Mouse (Mus musculus) v-Abl transformed pro-B cells (cell line): ENCODE measurements at regions not wholly inside any gene's neighbourhood (a gene's known extent, or its start where the extent isn't known, plus 50 kb on each side); places are given as distances from the start of the nearest gene placed in this dataset.

Experiments
- in situ Hi-C, 2 experiments: fragments of 400-800 bp; cut with MboI; formaldehyde crosslinking; loops; one replicate each; pipeline ENCODE4 v1.15.1; 2025; ENCODE audit not compliant: unreplicated experiment in 2 of 2

DNA sequence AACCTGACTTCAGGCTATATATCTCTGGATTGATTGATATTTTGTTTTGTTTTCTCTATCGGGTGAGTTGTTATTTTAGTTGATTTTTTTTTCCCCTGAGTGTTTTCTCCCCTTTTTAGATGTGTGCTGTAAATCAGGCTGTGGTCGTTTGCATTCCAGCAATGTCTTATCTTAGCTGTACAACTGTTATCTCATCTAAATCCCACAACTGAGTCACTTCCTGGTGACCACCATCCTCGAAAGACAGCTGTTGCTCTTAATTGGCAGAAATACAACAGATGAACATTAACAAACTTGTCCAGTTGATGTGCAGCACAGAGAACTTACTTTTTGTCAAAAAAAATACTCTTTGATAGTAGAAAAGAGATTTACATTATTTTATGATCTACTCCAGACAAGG is 285.0 kb upstream of the Atp2b1 start:
- in situ Hi-C loops, result no loop called here

DNA sequence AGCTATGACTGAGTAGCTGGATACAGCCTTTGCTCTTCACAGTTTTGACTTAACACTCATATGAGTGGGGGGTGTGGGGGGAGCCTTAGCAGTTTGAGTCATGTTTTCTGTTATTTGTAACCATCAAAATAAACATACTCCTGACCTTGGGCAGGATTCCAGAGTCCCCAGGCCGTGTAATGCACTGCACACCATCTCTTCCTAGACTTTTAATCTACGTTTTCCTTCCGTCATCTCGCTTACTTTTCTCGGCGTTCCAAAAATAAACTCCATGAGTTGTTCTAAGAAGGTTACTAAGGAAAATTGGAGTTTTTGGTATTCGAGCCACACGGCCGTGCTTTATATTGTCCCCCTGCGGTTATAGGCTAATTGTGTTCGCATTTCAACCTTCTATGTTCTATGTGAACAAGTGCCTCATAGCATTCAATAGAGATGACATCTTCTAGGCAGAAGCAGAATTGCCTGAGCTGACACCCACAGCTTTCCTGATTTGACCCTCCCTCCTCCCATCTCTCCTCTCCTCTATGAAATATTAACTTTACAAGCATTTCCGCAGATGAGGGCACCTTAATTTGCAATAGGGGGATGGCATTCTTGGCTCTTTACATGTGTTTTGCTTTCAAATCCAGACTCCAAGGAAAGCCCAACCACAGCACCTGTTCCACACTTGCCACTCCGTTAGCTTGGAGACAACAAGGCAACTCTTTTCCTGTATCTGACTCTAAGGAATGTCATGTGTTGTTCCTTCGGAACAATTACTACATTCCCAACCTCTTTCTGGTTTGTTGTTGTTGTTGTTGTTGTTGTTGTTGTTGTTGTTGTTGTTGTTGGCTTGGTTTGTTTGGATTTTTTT is 276.2 kb upstream of the Atp2b1 start:
- in situ Hi-C loops, result no loop called here

DNA sequence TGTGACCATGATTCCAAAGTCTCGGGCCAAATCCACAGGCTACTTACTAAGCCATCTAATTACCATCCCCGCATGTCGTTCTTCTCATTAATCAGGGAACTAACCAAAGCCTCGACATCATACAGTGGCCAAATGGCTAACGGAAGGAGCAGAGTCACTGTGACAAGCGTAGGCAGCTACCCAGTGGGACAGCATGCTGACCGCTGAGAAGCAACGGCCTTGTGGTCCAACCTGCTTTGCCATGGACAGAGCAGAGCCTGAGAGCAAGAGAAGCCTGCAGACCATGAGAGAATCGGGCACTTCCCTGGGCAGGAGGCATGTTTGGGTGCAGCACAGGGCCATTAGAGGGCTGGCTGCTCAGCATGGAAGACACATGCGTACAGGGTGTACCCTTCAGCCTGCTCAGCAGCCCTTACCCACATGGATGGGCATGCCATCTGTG is 268.5 kb upstream of the Atp2b1 start:
- in situ Hi-C loops, result no loop called here

DNA sequence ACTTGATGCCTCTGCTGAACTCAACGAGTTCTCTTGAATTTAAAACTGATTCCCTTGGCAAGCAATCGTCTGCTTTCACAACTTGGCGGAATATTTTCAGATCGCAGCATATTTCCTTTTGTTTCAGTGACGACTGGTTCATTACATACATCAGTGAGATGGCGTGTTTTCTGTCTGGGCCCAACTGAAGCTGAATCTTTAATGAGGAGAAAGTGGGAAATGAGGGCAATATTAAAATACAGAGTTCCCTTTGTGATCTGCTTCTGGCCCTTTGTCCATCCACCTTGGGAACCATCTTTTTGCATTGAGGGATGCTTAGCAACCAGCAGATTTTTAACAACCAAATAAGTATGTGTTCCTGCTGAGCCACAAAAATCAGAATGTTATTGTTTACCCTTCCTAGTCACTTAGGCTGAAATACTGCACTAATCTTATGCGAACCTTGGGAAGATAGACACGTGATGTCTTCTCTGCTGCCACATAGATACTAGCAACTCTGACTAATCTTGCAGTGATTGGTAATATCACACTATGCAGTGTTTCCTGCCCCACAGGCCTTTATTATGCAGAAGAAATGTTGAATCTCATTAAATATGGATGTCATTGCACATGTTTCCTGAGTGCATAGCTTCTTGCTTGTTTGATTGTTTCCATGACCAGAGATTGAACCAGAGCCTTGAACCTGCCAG is 267.8 kb upstream of the Atp2b1 start:
- in situ Hi-C loops, result no loop called here

DNA sequence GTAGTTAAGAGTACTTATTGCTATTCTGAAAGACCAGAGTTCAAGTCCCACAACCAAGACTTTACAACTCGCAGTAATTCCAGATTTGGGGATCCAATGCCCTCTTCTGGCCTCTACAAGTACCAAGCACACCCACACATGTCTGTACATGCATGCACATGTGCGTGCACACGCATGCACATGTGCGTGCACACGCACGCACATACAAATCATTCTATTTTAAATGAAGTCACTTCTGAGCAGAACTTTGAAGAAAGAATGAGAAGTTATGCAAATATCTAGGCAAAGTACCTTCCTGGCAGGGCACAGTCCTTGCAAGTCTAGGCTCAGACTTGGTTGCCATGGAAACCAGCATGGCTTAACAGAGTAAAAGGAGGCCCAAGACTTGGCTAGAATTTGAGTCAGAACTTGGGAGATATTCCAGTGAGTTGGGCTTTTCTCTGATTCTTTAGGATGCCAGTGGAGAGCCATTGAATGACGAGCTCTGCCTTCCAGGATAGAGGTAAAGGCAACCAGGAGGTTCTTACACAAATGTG is 265.4 kb upstream of the Atp2b1 start:
- in situ Hi-C loops, result no loop called here

DNA sequence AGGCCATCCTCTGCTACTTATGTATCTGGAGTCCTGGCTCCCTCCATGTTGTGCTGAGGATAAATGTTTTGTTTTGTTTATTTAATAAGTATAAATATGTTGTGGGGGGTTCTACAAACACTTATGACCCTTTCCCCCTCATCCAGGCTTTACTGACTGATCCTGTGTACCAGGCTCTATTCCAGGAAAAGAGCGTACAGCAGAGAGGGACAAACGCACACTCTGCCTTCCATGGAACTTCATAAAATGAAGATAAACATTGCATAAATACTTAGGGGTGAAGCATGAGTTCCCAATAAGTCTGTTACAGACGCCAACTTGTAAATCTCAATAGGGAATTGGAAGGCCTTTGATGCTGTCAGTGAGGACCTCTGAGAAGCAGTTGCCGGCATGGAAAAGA is 263.7 kb upstream of the Atp2b1 start:
- in situ Hi-C loops, result no loop called here

DNA sequence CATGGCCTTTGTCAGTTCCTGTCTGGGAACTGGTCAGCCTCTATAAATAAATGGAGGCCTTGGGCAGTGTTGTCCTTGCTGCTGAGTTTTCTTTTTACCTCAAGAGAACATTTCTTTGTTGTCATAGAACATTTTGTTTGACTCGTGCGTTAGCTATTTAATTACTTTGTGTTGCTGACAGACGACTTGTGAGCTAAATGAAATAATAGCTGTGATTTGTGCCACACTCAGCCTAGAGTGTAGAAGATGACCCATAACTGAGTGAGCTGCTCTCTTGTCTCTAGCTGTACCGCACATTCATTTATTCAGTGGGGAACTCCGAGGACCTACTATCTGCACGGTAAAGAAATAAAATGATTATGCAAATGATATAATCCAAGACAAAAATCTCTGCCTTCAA is 263.1 kb upstream of the Atp2b1 start:
- in situ Hi-C loops, result no loop called here

DNA sequence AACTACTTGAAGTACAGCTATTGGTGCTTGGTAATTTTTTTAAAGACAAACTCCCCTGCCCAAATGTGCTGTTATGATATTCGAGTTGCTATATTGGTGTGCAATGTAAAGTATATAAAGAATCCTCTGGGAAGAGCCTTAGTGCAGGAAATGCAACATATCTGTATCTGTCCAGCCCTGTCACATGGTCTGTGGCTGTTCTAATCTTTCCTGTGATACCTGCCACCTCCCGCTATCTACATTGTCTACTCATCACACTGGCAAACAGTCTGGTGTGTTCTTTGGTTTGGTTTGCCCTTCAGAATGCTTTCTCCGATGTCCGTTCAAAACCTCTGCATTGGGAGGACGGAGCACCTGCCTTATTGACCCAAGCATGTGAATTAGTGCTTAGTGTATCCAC is 262.6 kb upstream of the Atp2b1 start:
- in situ Hi-C loops, result no loop called here

DNA sequence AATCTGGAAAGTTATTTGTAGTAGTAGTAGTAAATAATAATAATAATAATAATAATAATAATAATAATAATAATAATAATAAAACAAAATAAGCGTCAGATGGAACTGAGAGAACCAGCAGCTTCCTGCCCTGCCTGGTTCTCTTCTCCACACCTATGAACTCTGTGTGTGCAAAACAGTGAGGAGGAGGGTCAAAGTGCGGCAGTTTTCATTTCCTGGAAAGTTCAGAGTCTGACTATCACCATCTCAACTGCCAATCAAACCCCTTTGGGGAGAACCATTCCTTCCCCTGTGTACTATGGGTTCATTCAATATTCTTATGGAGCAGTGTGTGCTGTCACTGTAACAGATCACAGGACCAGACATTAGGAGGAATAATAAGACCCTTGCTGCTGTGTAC is 262.1 kb upstream of the Atp2b1 start:
- in situ Hi-C loops, result no loop called here

DNA sequence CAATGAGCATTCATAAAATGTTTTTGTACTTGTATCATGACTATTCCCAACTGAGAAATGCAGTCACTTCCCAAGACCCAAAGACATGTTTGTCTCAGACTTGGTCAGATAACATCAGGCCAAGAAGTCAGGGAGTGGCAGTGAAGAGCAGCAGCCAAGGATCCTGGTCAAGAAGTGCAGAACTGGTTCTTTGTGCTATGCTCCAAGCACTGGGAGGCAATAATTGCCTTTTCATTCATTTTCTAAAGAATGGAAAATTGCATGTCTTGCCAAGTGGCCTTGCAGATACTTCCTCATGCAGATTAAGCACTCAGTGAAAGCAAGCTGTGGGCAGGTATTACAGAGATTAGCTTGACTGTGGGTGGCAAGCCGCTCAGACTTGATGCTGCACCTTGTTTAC is 253.5 kb upstream of the Atp2b1 start:
- in situ Hi-C loops, result no loop called here

DNA sequence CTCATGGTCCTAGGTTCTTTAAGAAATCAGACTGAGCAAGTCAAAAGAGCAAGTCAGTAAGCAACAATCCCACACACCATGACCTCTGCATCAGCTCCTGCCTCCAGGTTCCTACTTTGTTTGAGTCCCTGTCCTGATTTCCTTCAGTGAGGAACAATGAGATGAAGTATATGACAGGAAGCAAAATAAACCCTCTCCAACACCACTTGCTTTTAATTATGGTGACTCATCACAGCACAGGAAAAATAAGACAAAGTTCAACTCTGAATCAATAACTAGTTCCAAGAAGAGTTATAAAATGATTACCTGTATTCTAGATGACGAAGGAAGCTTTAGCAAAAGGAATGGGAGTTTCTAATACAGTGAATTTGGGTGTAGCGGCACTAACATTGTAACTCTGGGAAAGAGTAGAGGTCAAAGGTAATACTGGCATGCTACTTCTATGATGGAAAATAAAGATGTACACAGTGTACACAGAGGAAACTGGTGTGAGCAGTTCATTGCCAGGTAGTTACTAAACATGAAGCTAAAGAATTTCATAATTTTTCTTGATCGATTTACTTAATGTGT is 248.2 kb upstream of the Atp2b1 start:
- in situ Hi-C loops, result no loop called here

DNA sequence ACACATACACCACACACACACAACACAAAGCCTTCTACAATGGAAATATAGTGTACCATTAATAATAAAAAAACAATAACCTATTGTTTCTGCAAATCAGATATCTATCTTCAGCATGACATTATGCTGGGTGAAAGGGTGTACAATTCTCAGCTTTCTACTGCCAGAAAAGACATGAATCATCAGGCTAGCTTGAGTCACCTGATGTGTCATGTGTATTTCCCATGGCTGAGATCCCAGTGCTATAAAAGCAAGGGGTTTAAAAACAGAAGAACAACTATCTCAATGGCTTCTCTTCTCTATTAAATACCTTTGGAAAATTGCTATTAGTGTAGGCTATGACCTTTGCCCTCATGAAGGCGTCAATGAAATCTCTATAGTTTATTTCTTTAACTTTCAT is 246.5 kb upstream of the Atp2b1 start:
- in situ Hi-C loops, result no loop called here

DNA sequence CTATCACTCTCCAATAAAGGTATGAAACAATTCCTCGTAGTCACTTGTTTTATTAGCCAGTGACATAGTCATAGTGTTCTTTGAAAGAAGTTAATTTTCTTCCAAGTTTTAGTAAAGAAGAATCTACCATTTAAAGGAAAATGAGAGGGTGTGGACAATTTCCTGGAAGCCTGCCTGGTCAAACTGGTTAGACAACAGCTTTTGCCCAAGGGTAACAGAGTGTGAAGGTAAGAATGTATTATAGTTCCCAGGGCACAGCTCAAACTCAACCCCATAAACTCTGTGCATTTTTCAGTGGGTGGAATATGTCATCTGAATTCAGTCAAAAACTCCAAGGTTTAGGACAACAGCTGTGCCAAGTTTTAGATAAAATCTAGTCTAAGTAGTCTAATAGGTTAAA is 240.1 kb upstream of the Atp2b1 start:
- in situ Hi-C loops, result no loop called here

DNA sequence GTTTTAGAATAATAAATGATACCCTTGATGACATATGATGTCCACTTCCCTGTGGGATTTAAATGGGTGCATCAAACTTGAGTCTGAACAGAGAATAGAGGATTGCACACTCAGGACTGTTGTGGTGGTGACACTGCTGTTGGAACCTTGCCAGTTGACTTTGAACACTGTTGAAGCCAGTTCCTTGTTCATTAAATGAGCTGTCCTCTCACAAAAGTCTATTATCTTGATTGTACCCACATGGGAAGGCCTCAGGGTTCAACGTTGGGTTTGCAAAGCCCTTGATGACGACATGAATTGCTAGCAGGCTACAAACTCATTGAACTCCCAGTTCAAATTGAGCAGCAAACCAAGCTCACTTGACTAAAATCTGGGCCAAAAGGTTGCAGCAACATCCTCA is 237.3 kb upstream of the Atp2b1 start:
- in situ Hi-C loops, result no loop called here

DNA sequence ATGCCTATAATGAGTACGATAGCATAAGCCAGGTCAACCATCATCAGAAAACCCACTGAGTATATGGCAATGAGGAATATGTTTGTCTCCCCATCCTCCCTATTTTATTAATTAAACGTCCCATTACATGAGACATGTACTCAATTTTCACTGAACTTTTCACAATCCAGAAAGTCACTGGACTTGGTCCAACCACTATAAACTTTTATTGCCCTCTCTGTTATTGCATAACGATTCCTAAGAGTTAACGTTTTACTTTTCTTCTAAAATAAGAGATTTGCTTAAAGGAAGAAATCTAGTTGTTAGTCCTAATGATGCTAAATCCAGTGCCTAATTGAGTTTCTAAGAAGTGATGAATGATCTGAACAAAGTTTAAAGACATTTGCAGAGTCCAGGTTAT is 236.0 kb upstream of the Atp2b1 start:
- in situ Hi-C loops, result no loop called here

DNA sequence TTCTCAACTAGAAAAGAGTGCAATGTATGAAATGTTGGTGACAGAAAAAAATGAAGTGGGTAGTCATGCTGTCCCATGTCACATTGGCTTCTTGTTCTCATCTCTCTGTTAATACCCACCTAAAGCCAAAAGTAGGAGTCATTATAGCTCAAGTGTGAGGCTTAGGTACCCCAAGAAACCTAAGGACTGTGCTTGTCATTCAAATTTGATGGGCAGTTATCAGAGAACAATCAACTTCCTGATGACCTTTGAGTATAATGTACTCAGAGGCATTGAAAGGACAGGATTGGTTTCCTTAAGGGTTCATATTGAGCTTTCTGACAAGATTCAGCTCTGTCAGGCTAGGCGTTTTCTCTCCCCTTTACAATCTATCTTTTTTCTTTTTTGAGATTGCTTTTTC is 231.8 kb upstream of the Atp2b1 start:
- in situ Hi-C loops, result no loop called here

DNA sequence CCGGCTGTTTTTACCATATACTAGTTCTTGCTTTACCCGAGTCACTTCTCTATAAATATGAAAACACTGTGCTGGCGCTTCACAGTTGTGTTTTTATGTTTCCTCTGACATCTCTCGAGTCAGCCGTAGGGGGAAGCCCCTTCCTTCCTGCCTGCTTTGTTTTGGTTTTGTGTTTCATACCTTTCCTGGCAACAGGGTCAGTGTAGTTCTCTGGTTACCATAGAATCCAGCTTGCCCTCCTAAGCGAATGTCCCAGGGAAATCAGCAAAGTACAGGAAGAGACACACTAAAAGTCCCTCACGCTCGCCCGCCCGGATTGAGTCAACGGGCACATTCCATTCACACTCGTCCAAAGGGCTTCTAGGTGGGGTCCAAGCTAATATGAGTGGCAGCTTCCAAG is 230.0 kb upstream of the Atp2b1 start:
- in situ Hi-C loops, result no loop called here

DNA sequence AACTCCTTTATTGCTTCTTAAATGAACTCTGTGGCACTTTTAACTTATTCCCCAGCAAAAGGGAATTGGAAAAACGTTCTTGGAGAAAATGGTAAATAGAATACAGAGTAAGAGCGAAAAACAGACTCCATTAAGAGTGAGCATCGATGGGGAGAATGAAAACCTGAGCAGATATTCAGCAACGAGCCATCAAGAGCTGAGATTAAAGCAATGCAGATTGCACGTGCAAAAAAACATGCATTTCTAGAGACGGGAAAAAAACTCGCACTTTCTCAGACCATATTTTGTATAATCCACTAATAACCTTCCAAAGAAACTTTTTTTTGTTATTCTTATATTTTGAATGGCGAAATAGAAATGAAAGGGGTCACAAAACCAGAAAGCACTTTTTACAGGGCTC is 229.5 kb upstream of the Atp2b1 start:
- in situ Hi-C loops, result no loop called here

DNA sequence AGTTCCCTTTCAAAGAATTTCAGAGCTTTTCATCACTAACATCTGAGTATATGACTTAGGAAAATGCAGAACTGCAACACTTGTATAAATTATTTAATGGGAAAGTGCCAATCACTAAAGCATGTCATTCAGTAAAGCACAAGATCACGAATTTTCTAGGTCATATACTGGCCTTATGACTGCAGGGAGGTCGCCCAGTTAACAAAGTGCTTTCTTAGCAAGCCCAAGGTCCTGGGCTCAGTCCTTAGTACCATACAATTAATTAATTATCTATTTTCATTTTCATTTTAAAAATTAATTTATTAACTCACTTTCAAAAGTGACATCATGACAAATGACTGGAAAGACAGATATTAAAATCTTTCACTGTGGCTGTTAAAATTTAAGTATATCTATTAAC is 228.5 kb upstream of the Atp2b1 start:
- in situ Hi-C loops, result no loop called here

DNA sequence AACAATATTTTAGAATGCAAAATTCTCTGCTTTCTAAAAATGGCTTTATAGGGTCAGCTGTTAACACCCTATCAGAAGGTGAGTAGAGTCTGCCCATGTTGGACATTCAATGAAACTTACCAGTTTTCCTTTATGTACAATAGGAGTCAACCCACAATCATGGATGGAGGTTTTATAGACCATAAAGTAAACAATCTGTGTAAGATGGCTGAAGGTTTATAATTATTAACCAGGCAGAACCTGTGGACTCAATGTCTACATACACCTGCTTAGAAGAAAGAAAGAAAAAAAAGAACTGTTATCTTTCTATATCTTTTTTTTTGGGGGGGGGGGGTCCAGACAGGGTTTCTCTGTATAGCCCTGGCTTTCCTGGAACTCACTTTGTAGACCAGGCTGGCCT is 227.8 kb upstream of the Atp2b1 start:
- in situ Hi-C loops, result no loop called here

DNA sequence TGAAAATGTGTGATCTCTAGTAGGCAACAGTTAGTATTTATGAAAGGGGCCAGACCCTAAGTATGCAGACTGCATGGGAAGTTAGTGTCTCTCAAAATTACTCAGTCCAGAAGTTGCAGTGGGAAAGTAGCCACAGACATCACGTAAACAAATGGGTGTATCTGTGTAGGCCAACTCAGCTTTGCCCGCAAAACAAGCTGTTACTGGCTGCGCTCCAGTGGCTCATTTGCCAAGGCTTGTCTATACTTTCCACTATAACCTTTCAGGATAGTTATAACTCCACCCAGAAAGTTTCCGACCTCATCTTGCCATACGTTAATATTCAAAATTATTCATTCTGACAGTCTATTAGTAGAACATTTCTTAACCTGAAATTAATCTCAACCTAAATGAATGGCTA is 222.4 kb upstream of the Atp2b1 start:
- in situ Hi-C loops, result no loop called here
